Mouse (Mus musculus): ENCODE results near the gene Fam214b. TPM values are rescaled to one million over a fixed set of nuclear protein-coding genes. Genes with fewer than 3 reads are reported as not detected.
A peak's percentile ranks its signal among the peaks of the same experiment; 100 is the strongest.

Gene Fam214b
- polyA plus RNA-seq, 1 experiment from 2014 or later, result 44.8 TPM

- WGBS, result under 1% methylated on average over 51 of the region's 51 CpGs
These were observed 46.4 kb downstream of the Fam214b start for GRCm38 (mm10) chr4:42999451-43000140.

GRCm38 (mm10) chr4:42998022-42998421, 48.0 kb downstream of the Fam214b start:
- ATAC-seq (replicated peaks), result no peak
- H3K9ac ChIP-seq (replicated peaks), result peak overlapping the region; percentile 0; the same call in 1 of the 2 replicates

More at GRCm38 (mm10) chr4:42999451-43000140, 46.4 kb downstream of the Fam214b start:
- H3K9ac ChIP-seq (replicated peaks), result peak overlapping the region; percentile 97
- peaks cover 15% of the 10 kb centered on the region for H3K36me3 ChIP-seq
- no peaks in the 10 kb centered on the region for H3K27me3 ChIP-seq
- peak; percentile 66 for ATAC-seq (replicated peaks)
- H3K9me3 ChIP-seq, result no peaks in the 10 kb centered on the region
- H3K4me3 ChIP-seq, result peak overlapping the region; percentile 100
- H3K27ac ChIP-seq (replicated peaks), result peak overlapping the region; percentile 99
- peaks cover 29% of the 10 kb centered on the region for H3K4me1 ChIP-seq
- H3K4me2 ChIP-seq (replicated peaks), result peak overlapping the region; percentile 83

GRCm38 (mm10) chr4:42988296-42988695, 57.7 kb downstream of the Fam214b start:
- Histone ChIP-seq H3K9me3 (no peaks in the 10 kb centered on the region), H3K4me1 (no peaks in the 10 kb centered on the region), H3K27ac (replicated peaks) (no peak overlapping the region), H3K27me3 (no peaks in the 10 kb centered on the region), H3K9ac (replicated peaks) (no peak overlapping the region), H3K4me2 (replicated peaks) (no peak overlapping the region), H3K36me3 (peaks cover 97% of the 10 kb centered on the region), H3K4me3 (no peak overlapping the region)
- ATAC-seq (replicated peaks), result no peak
- WGBS, result 89% methylated on average over 1 of the region's 1 CpGs

More at GRCm38 (mm10) chr4:42998022-42998421, 48.0 kb downstream of the Fam214b start:
- H3K4me2 ChIP-seq (replicated peaks), result peak overlapping the region; percentile 83
- H3K27me3 ChIP-seq, result no peaks in the 10 kb centered on the region
- H3K36me3 ChIP-seq, result peaks cover 31% of the 10 kb centered on the region
- WGBS, result 86% methylated on average over 2 of the region's 2 CpGs
- peak overlapping the region; percentile 100 for H3K4me3 ChIP-seq
- no peaks in the 10 kb centered on the region for H3K9me3 ChIP-seq
- no peak overlapping the region for H3K27ac ChIP-seq (replicated peaks)
- H3K4me1 ChIP-seq, result peaks cover 29% of the 10 kb centered on the region

Other genes starting within 250 kb of the Fam214b start
- gene Fam205a1, start 192.3 kb downstream of the Fam214b start, polyA plus RNA-seq (2015; fragmentation: Nextera tagmentation; extraction: Ambion mirVana), result 0.05 TPM in 1 of 2 replicates, not detected in the other
- 0.41 and 0.51 TPM in 2 replicates for gene Gm12394, start 189.4 kb downstream of the Fam214b start, polyA plus RNA-seq (2015; fragmentation: Nextera tagmentation; extraction: Ambion mirVana)
- 1.6 and 1.8 TPM in 2 replicates for gene Fam205c, start 172.0 kb downstream of the Fam214b start, polyA plus RNA-seq (2015; fragmentation: Nextera tagmentation; extraction: Ambion mirVana)
- 20.5 and 22.2 TPM in 2 replicates for gene Phf24, start 129.6 kb downstream of the Fam214b start, polyA plus RNA-seq (2015; fragmentation: Nextera tagmentation; extraction: Ambion mirVana)
- gene Dnajb5, start 96.4 kb downstream of the Fam214b start, polyA plus RNA-seq (2015; fragmentation: Nextera tagmentation; extraction: Ambion mirVana), result 49.3 and 55.1 TPM in 2 replicates
- 0.41 TPM in 2 replicates for gene 1700022I11Rik, start 76.6 kb downstream of the Fam214b start, polyA plus RNA-seq (2015; fragmentation: Nextera tagmentation; extraction: Ambion mirVana)
- 505 and 521 TPM in 2 replicates for gene Vcp, start 45.7 kb downstream of the Fam214b start, polyA plus RNA-seq (2015; fragmentation: Nextera tagmentation; extraction: Ambion mirVana)
- gene Fancg, start 35.7 kb downstream of the Fam214b start, polyA plus RNA-seq (2015; fragmentation: Nextera tagmentation; extraction: Ambion mirVana), result 28.1 and 29.9 TPM in 2 replicates
- gene Pigo, start 20.4 kb downstream of the Fam214b start, polyA plus RNA-seq (2015; fragmentation: Nextera tagmentation; extraction: Ambion mirVana), result 23.2 and 23.8 TPM in 2 replicates
- gene Stoml2, start 14.5 kb downstream of the Fam214b start, polyA plus RNA-seq (2015; fragmentation: Nextera tagmentation; extraction: Ambion mirVana), result 259 and 263 TPM in 2 replicates
- gene Unc13b, start 12.7 kb upstream of the Fam214b start, polyA plus RNA-seq (2015; fragmentation: Nextera tagmentation; extraction: Ambion mirVana), result 17.9 and 18.7 TPM in 2 replicates
- gene Atp8b5, start 220.9 kb upstream of the Fam214b start, polyA plus RNA-seq (2015; fragmentation: Nextera tagmentation; extraction: Ambion mirVana), result 0.92 and 0.98 TPM in 2 replicates

Data from forebrain, embryonic 15.5 days (tissue).